Mouse (Mus musculus): ENCODE measurements at regions not wholly inside any gene's neighbourhood (a gene's known extent, or its start where the extent isn't known, plus 50 kb on each side); places are given as distances from the start of the nearest gene placed in this dataset.

DNA sequence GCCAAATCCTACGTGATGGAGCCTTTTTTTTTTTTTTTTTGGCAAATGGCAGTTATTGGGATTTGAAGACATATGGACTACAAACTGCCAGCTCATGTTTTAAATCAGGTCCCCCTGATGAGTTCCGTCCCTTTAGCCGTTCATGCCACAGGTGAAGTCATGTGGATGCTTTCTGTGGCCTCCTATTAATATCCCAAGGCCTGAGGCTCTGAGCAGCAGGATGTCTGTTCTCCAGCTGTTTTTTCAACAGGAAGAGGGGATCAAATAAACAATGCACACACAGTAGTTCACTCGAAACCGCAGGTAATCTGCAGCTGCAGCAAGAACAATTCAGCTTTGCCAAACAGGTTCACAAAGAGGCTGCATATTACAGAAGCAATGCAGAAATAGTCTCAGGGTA, 112.1 kb downstream of the Dusp6 start:
- Histone ChIP-seq H3K27ac (no peak overlapping the region), H3K9ac (ENCODE audit: low read depth, low read length) (no peak overlapping the region), H3K36me3 (ENCODE audit: control insufficient read depth, insufficient read depth, low read length) (no peaks in the 10 kb centered on the region), H3K27me3 (ENCODE audit: control insufficient read depth, insufficient read depth, low read length) (no peaks in the 10 kb centered on the region), H3K4me3 (no peak overlapping the region), H3K4me1 (ENCODE audit: control insufficient read depth, insufficient read depth, low read length) (no peaks in the 10 kb centered on the region), H3K79me2 (replicated peaks; ENCODE audit: control insufficient read depth, insufficient read depth, low read length) (no peaks in the 10 kb centered on the region)
- WGBS = 60% methylated on average over 5 of the region's 5 CpGs
- intact Hi-C loops (cut with DNase I) = no loop called here
- TF ChIP-seq CTCF (IDR thresholded peaks at IDR 0.05) (no peak), POLR2A (IDR thresholded peaks at IDR 0.05; ENCODE audit: insufficient read depth, low read depth, low read length) (no peak), EP300 (IDR thresholded peaks at IDR 0.05; ENCODE audit: insufficient read depth, low read depth, low read length) (no peak)
- no peak for DNase-seq

- 67% methylated on average over 8 of the region's 8 CpGs for WGBS
- DNase-seq = no peak
- Histone ChIP-seq H3K79me2 (replicated peaks; ENCODE audit: control insufficient read depth, insufficient read depth, low read length) (no peaks in the 10 kb centered on the region), H3K4me3 (no peak overlapping the region), H3K27me3 (ENCODE audit: control insufficient read depth, insufficient read depth, low read length) (no peaks in the 10 kb centered on the region), H3K27ac (no peak overlapping the region), H3K4me1 (ENCODE audit: control insufficient read depth, insufficient read depth, low read length) (no peaks in the 10 kb centered on the region), H3K36me3 (ENCODE audit: control insufficient read depth, insufficient read depth, low read length) (no peaks in the 10 kb centered on the region), H3K9ac (ENCODE audit: low read depth, low read length) (no peak overlapping the region)
- intact Hi-C loops (cut with DNase I) = no loop called here
- TF ChIP-seq POLR2A (IDR thresholded peaks at IDR 0.05; ENCODE audit: insufficient read depth, low read depth, low read length) (no peak), CTCF (IDR thresholded peaks at IDR 0.05) (no peak), EP300 (IDR thresholded peaks at IDR 0.05; ENCODE audit: insufficient read depth, low read depth, low read length) (no peak)
Measured at GRCm38 (mm10) chr10:99376430-99376829, 113.4 kb downstream of the Dusp6 start.

GRCm38 (mm10) chr10:99377548-99377947, 114.5 kb downstream of the Dusp6 start:
- H3K79me2 ChIP-seq (replicated peaks; ENCODE audit: control insufficient read depth, insufficient read depth, low read length) = no peaks in the 10 kb centered on the region
- intact Hi-C loops (cut with DNase I) = no loop called here
- no peak overlapping the region for H3K9ac ChIP-seq (ENCODE audit: low read depth, low read length)
- TF ChIP-seq EP300 (IDR thresholded peaks at IDR 0.05; ENCODE audit: insufficient read depth, low read depth, low read length) (no peak), CTCF (IDR thresholded peaks at IDR 0.05) (no peak), POLR2A (IDR thresholded peaks at IDR 0.05; ENCODE audit: insufficient read depth, low read depth, low read length) (no peak)
- H3K27me3 ChIP-seq (ENCODE audit: control insufficient read depth, insufficient read depth, low read length) = no peaks in the 10 kb centered on the region
- no peak overlapping the region for H3K4me3 ChIP-seq
- no peaks in the 10 kb centered on the region for H3K4me1 ChIP-seq (ENCODE audit: control insufficient read depth, insufficient read depth, low read length)
- no peak overlapping the region for H3K27ac ChIP-seq
- no peak for DNase-seq
- no peaks in the 10 kb centered on the region for H3K36me3 ChIP-seq (ENCODE audit: control insufficient read depth, insufficient read depth, low read length)
- 80% methylated on average over 4 of the region's 4 CpGs for WGBS

DNA sequence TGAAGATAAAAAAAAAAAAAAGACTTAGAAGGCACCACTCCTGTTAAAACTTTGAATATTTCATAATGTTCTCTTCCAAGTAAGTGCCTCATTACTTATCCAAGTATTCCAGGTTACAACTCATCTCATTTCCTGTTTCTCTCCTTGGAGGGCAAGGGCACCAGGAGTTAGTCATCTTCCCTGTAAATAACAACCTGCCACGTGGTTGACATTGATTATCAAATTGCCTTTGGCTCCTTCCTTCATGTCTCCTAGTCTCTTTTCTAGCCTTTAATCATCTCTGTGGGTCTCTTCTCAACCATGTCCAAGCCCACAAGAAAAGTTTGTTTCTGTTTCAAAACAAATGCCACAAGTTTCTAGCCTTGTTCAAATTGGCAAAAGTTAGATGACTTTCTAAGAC, 116.1 kb downstream of the Dusp6 start:
- no peak overlapping the region for H3K9ac ChIP-seq (ENCODE audit: low read depth, low read length)
- DNase-seq = no peak
- no peak overlapping the region for H3K4me3 ChIP-seq
- WGBS = 44% methylated on average over 1 of the region's 1 CpGs
- no peaks in the 10 kb centered on the region for H3K79me2 ChIP-seq (replicated peaks; ENCODE audit: control insufficient read depth, insufficient read depth, low read length)
- no peak overlapping the region for H3K27ac ChIP-seq
- H3K36me3 ChIP-seq (ENCODE audit: control insufficient read depth, insufficient read depth, low read length) = no peaks in the 10 kb centered on the region
- TF ChIP-seq CTCF (IDR thresholded peaks at IDR 0.05) (no peak), POLR2A (IDR thresholded peaks at IDR 0.05; ENCODE audit: insufficient read depth, low read depth, low read length) (no peak)
- H3K4me1 ChIP-seq (ENCODE audit: control insufficient read depth, insufficient read depth, low read length) = no peaks in the 10 kb centered on the region; the same call in 1 of the 2 replicates
- intact Hi-C loops (cut with DNase I) = no loop called here
- H3K27me3 ChIP-seq (ENCODE audit: control insufficient read depth, insufficient read depth, low read length) = no peaks in the 10 kb centered on the region

DNA sequence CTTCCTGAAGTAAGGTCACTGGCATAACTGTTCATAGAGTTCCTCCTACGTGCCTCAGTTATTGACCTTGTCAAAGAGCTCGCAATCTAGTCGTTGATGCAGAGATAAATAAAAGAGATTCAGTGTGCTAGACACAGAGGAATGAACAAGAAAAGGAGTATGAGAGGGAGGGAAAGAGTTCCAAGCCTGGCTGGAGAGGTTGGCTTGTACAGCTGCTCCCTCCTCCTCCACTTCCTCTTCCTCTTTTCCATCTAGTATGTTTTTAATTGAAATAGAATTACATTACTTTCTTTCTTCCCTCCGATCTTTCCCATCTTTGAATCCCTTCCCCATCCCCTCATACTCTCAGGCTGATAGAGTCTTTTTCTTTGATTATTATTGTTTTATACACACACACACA, 117.1 kb downstream of the Dusp6 start:
- Histone ChIP-seq H3K27me3 (ENCODE audit: control insufficient read depth, insufficient read depth, low read length) (no peaks in the 10 kb centered on the region), H3K4me1 (ENCODE audit: control insufficient read depth, insufficient read depth, low read length) (peaks cover 3% of the 10 kb centered on the region), H3K27ac (no peak overlapping the region), H3K36me3 (ENCODE audit: control insufficient read depth, insufficient read depth, low read length) (no peaks in the 10 kb centered on the region), H3K4me3 (no peak overlapping the region), H3K9ac (ENCODE audit: low read depth, low read length) (no peak overlapping the region), H3K79me2 (replicated peaks; ENCODE audit: control insufficient read depth, insufficient read depth, low read length) (no peaks in the 10 kb centered on the region)
- intact Hi-C loops (cut with DNase I) = no loop called here
- 82% methylated on average over 4 of the region's 4 CpGs for WGBS
- no peak for TF ChIP-seq EP300 (IDR thresholded peaks at IDR 0.05; ENCODE audit: insufficient read depth, low read depth, low read length)
- no peak for TF ChIP-seq POLR2A (IDR thresholded peaks at IDR 0.05; ENCODE audit: insufficient read depth, low read depth, low read length)
- TF ChIP-seq CTCF (IDR thresholded peaks at IDR 0.05) = no peak
- DNase-seq = no peak

GRCm38 (mm10) chr10:99383028-99383427, 120.0 kb downstream of the Dusp6 start:
- Histone ChIP-seq H3K27me3 (ENCODE audit: control insufficient read depth, insufficient read depth, low read length) (no peaks in the 10 kb centered on the region), H3K9ac (ENCODE audit: low read depth, low read length) (no peak overlapping the region), H3K27ac (no peak overlapping the region), H3K4me3 (no peak overlapping the region), H3K79me2 (replicated peaks; ENCODE audit: control insufficient read depth, insufficient read depth, low read length) (no peaks in the 10 kb centered on the region), H3K36me3 (ENCODE audit: control insufficient read depth, insufficient read depth, low read length) (no peaks in the 10 kb centered on the region), H3K4me1 (ENCODE audit: control insufficient read depth, insufficient read depth, low read length) (peaks cover 3% of the 10 kb centered on the region)
- TF ChIP-seq POLR2A (IDR thresholded peaks at IDR 0.05; ENCODE audit: insufficient read depth, low read depth, low read length) (no peak), EP300 (IDR thresholded peaks at IDR 0.05; ENCODE audit: insufficient read depth, low read depth, low read length) (no peak), CTCF (IDR thresholded peaks at IDR 0.05) (no peak)
- intact Hi-C loops (cut with DNase I) = no loop called here
- no peak for DNase-seq
- 46% methylated on average over 4 of the region's 4 CpGs for WGBS
